Mouse (Mus musculus) MEL (cell line): Measurements from ENCODE around the gene Hs6st1. TPM values are rescaled to one million over a fixed set of nuclear protein-coding genes. Genes with fewer than 3 reads are reported as not detected.

Source experiments
- DNase-seq: peaks from one replicate; pipeline ENCODE4 v3.0.0; 2011; ENCODE audit warnings: low read depth, low spot score
- H3K27ac ChIP-seq: 2 replicates; pipeline ENCODE4 v1.5.1; 2012; ENCODE audit warnings: low read depth, mild to moderate bottlenecking, control low read depth, low read length, moderate library complexity; ENCODE audit not compliant: control insufficient read depth
- H3K27me3 ChIP-seq, 2 experiments: fragments of 150-350 bp in 1 of 2; sonication (generic) in 1 of 2; 2 replicates each; pipeline ENCODE4 v1.6.1; 2012; ENCODE audit warnings: low read length in 2 of 2, mild to moderate bottlenecking in 2 of 2, improper control_type of control experiment in 1 of 2, moderate library complexity in 1 of 2; ENCODE audit not compliant: insufficient read depth in 2 of 2, control insufficient read depth in 1 of 2
- H3K36me3 ChIP-seq, 2 experiments: 2 replicates each; pipeline ENCODE4 v1.6.1; 2012 to 2014; ENCODE audit warnings: low read length in 2 of 2, improper control_type of control experiment in 1 of 2, inconsistent platforms in 1 of 2, mild to moderate bottlenecking in 1 of 2; ENCODE audit not compliant: insufficient read depth in 2 of 2, control insufficient read depth in 1 of 2
- H3K4me1 ChIP-seq, 2 experiments: fragments of 150-350 bp in 1 of 2; sonication (generic) in 1 of 2; 2 replicates each; pipeline ENCODE4 v1.6.1; 2012; ENCODE audit warnings: low read length in 2 of 2, improper control_type of control experiment in 1 of 2, mild to moderate bottlenecking in 1 of 2; ENCODE audit not compliant: insufficient read depth in 2 of 2, control insufficient read depth in 1 of 2
- H3K4me3 ChIP-seq, 2 experiments: fragments of 150-350 bp in 1 of 2; sonication (generic) in 1 of 2; 2 replicates each; pipeline ENCODE4 v1.5.1; 2012; ENCODE audit warnings: low read depth in 2 of 2, low read length in 2 of 2, mild to moderate bottlenecking in 2 of 2, moderate library complexity in 2 of 2, control low read depth in 1 of 2, improper control_type of control experiment in 1 of 2; ENCODE audit not compliant: control insufficient read depth in 1 of 2, insufficient read depth in 1 of 2
- H3K79me2 ChIP-seq: 2 replicates; pipeline ENCODE4 v1.6.1; 2012; ENCODE audit warnings: mild to moderate bottlenecking, low read length, moderate library complexity; ENCODE audit not compliant: control insufficient read depth, poor library complexity, insufficient read depth
- H3K9ac ChIP-seq: 2 replicates; pipeline ENCODE4 v1.6.1; 2012; ENCODE audit warnings: low read depth, mild to moderate bottlenecking, control low read depth, low read length, moderate library complexity; ENCODE audit not compliant: control insufficient read depth, poor library complexity, severe bottlenecking
- H3K9me3 ChIP-seq: fragments of 150-350 bp; sonication (generic); replicated peaks from 2 replicates; pipeline ENCODE4 v1.6.1; 2012; ENCODE audit warnings: mild to moderate bottlenecking, low read length, improper control_type of control experiment, moderate library complexity; ENCODE audit not compliant: insufficient read depth
- BHLHE40 ChIP-seq: IDR thresholded peaks from 2 replicates; pipeline ENCODE4 v1.6.1; 2012; ENCODE audit warnings: low read depth, mild to moderate bottlenecking, inconsistent platforms, low read length, improper control_type of control experiment, borderline replicate concordance
- CHD1 ChIP-seq: IDR thresholded peaks from 2 replicates; pipeline ENCODE4 v1.6.1; 2012; ENCODE audit warnings: low read depth, mild to moderate bottlenecking, inconsistent platforms, low read length, improper control_type of control experiment
- CHD2 ChIP-seq: IDR thresholded peaks from 2 replicates; pipeline ENCODE4 v1.6.1; 2011; ENCODE audit warnings: low read length, improper control_type of control experiment
- CTCF ChIP-seq, 3 experiments: IDR thresholded peaks in 2 of 3; conservative IDR thresholded peaks in 1 of 3; 2 replicates each; pipeline ENCODE4 v1.5.1; 2011 to 2012; ENCODE audit warnings: low read length in 3 of 3, low read depth in 2 of 3, mild to moderate bottlenecking in 2 of 3, improper control_type of control experiment in 1 of 3, inconsistent platforms in 1 of 3, mixed read lengths in 1 of 3, moderate library complexity in 1 of 3; ENCODE audit not compliant: control insufficient read depth in 1 of 3, insufficient read depth in 1 of 3, poor library complexity in 1 of 3, severe bottlenecking in 1 of 3
- E2F4 ChIP-seq: IDR thresholded peaks from 2 replicates; pipeline ENCODE4 v1.6.1; 2011; ENCODE audit warnings: low read depth, low read length, improper control_type of control experiment, borderline replicate concordance
- ELF1 ChIP-seq: IDR thresholded peaks from 2 replicates; pipeline ENCODE4 v1.6.1; 2014; ENCODE audit warnings: low read depth, mild to moderate bottlenecking, inconsistent platforms, low read length, improper control_type of control experiment, moderate library complexity
- GABPA ChIP-seq: IDR thresholded peaks from 2 replicates; pipeline ENCODE4 v1.6.1; 2012; ENCODE audit warnings: low read depth, mild to moderate bottlenecking, inconsistent platforms, low read length, improper control_type of control experiment, moderate library complexity
- GATA1 ChIP-seq: IDR thresholded peaks from 2 replicates; pipeline ENCODE4 v1.6.1; 2011; ENCODE audit warnings: low read depth, low read length, improper control_type of control experiment
- HCFC1 ChIP-seq: IDR thresholded peaks from 2 replicates; pipeline ENCODE4 v1.6.1; 2012; ENCODE audit warnings: low read depth, mild to moderate bottlenecking, inconsistent platforms, low read length, improper control_type of control experiment, moderate library complexity
- MAFK ChIP-seq: IDR thresholded peaks from 2 replicates; pipeline ENCODE4 v1.6.1; 2011; ENCODE audit warnings: low read depth, mild to moderate bottlenecking, low read length, improper control_type of control experiment, borderline replicate concordance
- MAX ChIP-seq: IDR thresholded peaks from 2 replicates; pipeline ENCODE4 v1.6.1; 2011; ENCODE audit warnings: low read length, improper control_type of control experiment
- MAZ ChIP-seq: IDR thresholded peaks from 2 replicates; pipeline ENCODE4 v1.6.1; 2012; ENCODE audit warnings: low read depth, mild to moderate bottlenecking, inconsistent platforms, low read length, improper control_type of control experiment
- MEF2A ChIP-seq: IDR thresholded peaks from 2 replicates; pipeline ENCODE4 v1.6.1; 2014; ENCODE audit warnings: low read depth, mild to moderate bottlenecking, inconsistent platforms, low read length, improper control_type of control experiment; ENCODE audit not compliant: poor library complexity, insufficient replicate concordance, severe bottlenecking; ENCODE audit errors: extremely low read depth
- NELFE ChIP-seq: IDR thresholded peaks from 2 replicates; pipeline ENCODE4 v1.6.1; 2011; ENCODE audit warnings: low read depth, low read length, improper control_type of control experiment
- POLR2A ChIP-seq, 2 experiments: IDR thresholded peaks; 2 replicates each; pipeline ENCODE4 v1.6.1; 2011 to 2012; ENCODE audit warnings: low read length in 2 of 2, mild to moderate bottlenecking in 2 of 2, control low read depth in 1 of 2, improper control_type of control experiment in 1 of 2, low read depth in 1 of 2, moderate library complexity in 1 of 2; ENCODE audit not compliant: control insufficient read depth in 1 of 2, insufficient read depth in 1 of 2, poor library complexity in 1 of 2
- POLR2AphosphoS2 ChIP-seq: IDR thresholded peaks from 2 replicates; pipeline ENCODE4 v1.6.1; 2011; ENCODE audit warnings: low read length, improper control_type of control experiment
- POLR2AphosphoS5 ChIP-seq: IDR thresholded peaks from 2 replicates; pipeline ENCODE4 v1.6.1; 2012; ENCODE audit warnings: low read depth, borderline replicate concordance, mild to moderate bottlenecking, inconsistent platforms, low read length, moderate library complexity, mixed read lengths
- SIN3A ChIP-seq: IDR thresholded peaks from 2 replicates; pipeline ENCODE4 v1.6.1; 2012; ENCODE audit warnings: low read length, improper control_type of control experiment, inconsistent platforms
- SMC3 ChIP-seq: IDR thresholded peaks from 2 replicates; pipeline ENCODE4 v1.6.1; 2011; ENCODE audit warnings: low read depth, low read length, improper control_type of control experiment
- TAL1 ChIP-seq: IDR thresholded peaks from 2 replicates; pipeline ENCODE4 v1.6.1; 2012; ENCODE audit warnings: mild to moderate bottlenecking, inconsistent platforms, low read length, moderate library complexity, mixed read lengths
- TBP ChIP-seq: IDR thresholded peaks from 2 replicates; pipeline ENCODE4 v1.8.0; 2011; ENCODE audit warnings: low read depth, low read length, improper control_type of control experiment
- UBTF ChIP-seq: IDR thresholded peaks from 2 replicates; pipeline ENCODE4 v1.6.1; 2012; ENCODE audit warnings: low read depth, mild to moderate bottlenecking, inconsistent platforms, low read length, improper control_type of control experiment, moderate library complexity, borderline replicate concordance; ENCODE audit not compliant: insufficient read depth
- USF2 ChIP-seq, 2 experiments: IDR thresholded peaks; 2 replicates each; pipeline ENCODE4 v1.6.1; 2011 to 2012; ENCODE audit warnings: improper control_type of control experiment in 2 of 2, low read length in 2 of 2, borderline replicate concordance in 1 of 2, inconsistent platforms in 1 of 2, low read depth in 1 of 2, mild to moderate bottlenecking in 1 of 2; ENCODE audit not compliant: insufficient read depth in 1 of 2
- ZC3H11A ChIP-seq: IDR thresholded peaks from 2 replicates; pipeline ENCODE4 v1.6.1; 2012; ENCODE audit warnings: low read depth, mild to moderate bottlenecking, inconsistent platforms, low read length, improper control_type of control experiment
- ZMIZ1 ChIP-seq: IDR thresholded peaks from 2 replicates; pipeline ENCODE4 v1.6.1; 2012; ENCODE audit warnings: low read depth, mild to moderate bottlenecking, inconsistent platforms, low read length, improper control_type of control experiment, moderate library complexity
- polyA plus RNA-seq, 2 experiments: library from polyadenylated mRNA; stranded (reverse) in 1 of 2; unstranded in 1 of 2; fragments of >175 nt in 1 of 2; fragments of >200 nt in 1 of 2; gene quantifications; 2 replicates each; pipeline versions ENCODE4 v1.2.1 to v1.2.4; 2012; ENCODE audit warnings: low replicate concordance in 2 of 2, low read depth in 1 of 2; ENCODE audit not compliant: insufficient read length in 2 of 2, insufficient read depth in 1 of 2, missing spikeins in 1 of 2
- total RNA-seq: library from RNA; depleted of rRNA; stranded (reverse); fragments of 300-350 nt; gene quantifications from 2 replicates; pipeline ENCODE4 v1.2.3, GENCODE M21; 2012

Hs6st1 gene
- total and polyA plus RNA-seq, 3 experiments, result 33.0 to 52.0 (median 45.7) TPM

DNA sequence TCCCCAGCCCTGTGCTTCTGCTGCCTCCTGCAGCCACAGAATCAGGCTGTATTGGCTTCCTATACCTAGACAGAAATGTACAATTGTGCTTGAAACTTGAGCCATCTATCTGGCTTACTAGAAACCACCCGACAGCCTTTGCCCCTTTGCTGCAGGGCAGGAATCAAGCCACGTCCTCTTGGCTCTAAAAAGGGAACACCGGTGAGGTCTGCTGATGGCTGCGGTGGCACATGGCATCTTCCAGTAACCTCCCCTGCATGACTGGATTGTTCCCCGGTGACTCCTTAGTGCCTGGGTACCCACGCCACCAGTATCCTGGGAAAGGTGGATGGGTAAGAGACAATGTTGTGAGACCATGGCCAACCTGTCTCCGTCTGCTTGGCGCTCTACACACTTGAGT, 5.4 kb downstream of the Hs6st1 start:
- no peak for DNase-seq
- TF ChIP-seq MAX (no peak), TBP (no peak), MEF2A (no peak), UBTF (no peak), POLR2AphosphoS5 (no peak), SMC3 (no peak), CHD1 (no peak), ZMIZ1 (no peak), MAZ (no peak), BHLHE40 (no peak), CTCF (IDR thresholded peaks at IDR 0.05 in 2 of 3, conservative IDR thresholded peaks at IDR 0.05 in 1 of 3; ENCODE audit: control insufficient read depth in 1 of 3, insufficient read depth in 1 of 3, low read depth in 2 of 3, low read length in 3 of 3, poor library complexity in 1 of 3, severe bottlenecking in 1 of 3) (no peak), HCFC1 (no peak), POLR2A (IDR thresholded peaks at IDR 0.05; ENCODE audit: control insufficient read depth in 1 of 2, insufficient read depth in 1 of 2, low read depth in 1 of 2, low read length in 2 of 2, poor library complexity in 1 of 2) (no peak), USF2 (IDR thresholded peaks at IDR 0.05; ENCODE audit: borderline replicate concordance in 1 of 2, insufficient read depth in 1 of 2, low read depth in 1 of 2, low read length in 2 of 2) (no peak), E2F4 (no peak), SIN3A (no peak), CHD2 (no peak)
- Histone ChIP-seq H3K9me3 (no peaks in the 10 kb centered on the region), H3K27me3 (no peaks in the 10 kb centered on the region), H3K4me1 (peaks cover 8 to 32% of the 10 kb centered on the region in 2 experiments), H3K27ac (no peak overlapping the region), H3K4me3 (no peak overlapping the region), H3K79me2 (peaks cover 84% of the 10 kb centered on the region), H3K9ac (no peak overlapping the region), H3K36me3 (peaks cover 3 to 19% of the 10 kb centered on the region in 2 experiments)

DNA sequence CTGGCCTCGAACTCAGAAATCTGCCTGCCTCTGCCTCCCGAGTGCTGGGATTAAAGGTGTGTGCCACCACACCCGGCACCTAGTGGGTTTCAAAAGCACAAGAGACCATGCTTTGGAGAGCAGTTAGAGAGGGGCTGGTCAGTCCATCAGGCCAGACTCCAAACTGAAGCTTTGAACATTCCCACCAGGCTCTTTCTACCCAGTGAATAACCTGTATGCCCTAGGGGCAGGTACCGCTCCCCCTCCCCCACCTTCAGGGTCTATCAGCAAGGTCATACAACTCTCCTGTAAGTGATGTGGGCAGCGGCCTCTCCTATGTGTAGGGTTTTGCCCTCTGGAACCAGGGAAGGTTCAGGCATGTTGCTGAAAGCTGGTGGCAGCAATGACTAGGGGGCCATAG, 6.0 kb downstream of the Hs6st1 start:
- peaks cover 78% of the 10 kb centered on the region for H3K79me2 ChIP-seq
- no peaks in the 10 kb centered on the region for H3K27me3 ChIP-seq
- no peak overlapping the region for H3K9ac ChIP-seq
- H3K36me3 ChIP-seq, result peaks cover 7 to 19% of the 10 kb centered on the region in 2 experiments
- no peaks in the 10 kb centered on the region for H3K9me3 ChIP-seq
- TF ChIP-seq ELF1 (no peak), UBTF (no peak), NELFE (no peak; the same call in 1 of the 2 replicates), TAL1 (no peak), ZMIZ1 (no peak), MAZ (no peak), POLR2AphosphoS2 (no peak), GATA1 (no peak), MAFK (no peak), MAX (no peak), USF2 (IDR thresholded peaks at IDR 0.05; ENCODE audit: borderline replicate concordance in 1 of 2, insufficient read depth in 1 of 2, low read depth in 1 of 2, low read length in 2 of 2) (no peak), ZC3H11A (no peak), GABPA (no peak), POLR2AphosphoS5 (no peak)
- no peak overlapping the region for H3K27ac ChIP-seq
- H3K4me3 ChIP-seq, result no peak overlapping the region
- no peak for DNase-seq
- H3K4me1 ChIP-seq, result peaks cover 8 to 32% of the 10 kb centered on the region in 2 experiments
